Mouse (Mus musculus): ENCODE results near the gene Rgs5. TPM values are rescaled to one million over a fixed set of nuclear protein-coding genes. Genes with fewer than 3 reads are reported as not detected.

Gene Rgs5
- total RNA-seq (2021) (100 to 1,000 TPM; 286 to 305 TPM), polyA plus RNA-seq (2012; rRNA removed) (123 and 217 TPM in 2 replicates)
- long read RNA-seq, full-length matches to known transcripts: 272 of 310 reads
- long read RNA-seq, partial matches to known transcripts: 28 of 310 reads
- long read RNA-seq, other reads (novel, unspliced or antisense): 10 of 310 reads

- H3K36me3 ChIP-seq (ENCODE audit: control insufficient read depth, insufficient read depth, low read length): no peaks in the 10 kb centered on the region
- no peaks in the 10 kb centered on the region for H3K27me3 ChIP-seq (ENCODE audit: control insufficient read depth, insufficient read depth, low read length)
- no peak for TF ChIP-seq CTCF (IDR thresholded peaks at IDR 0.05)
- peak; percentile 74 for TF ChIP-seq POLR2A (IDR thresholded peaks at IDR 0.05; ENCODE audit: insufficient read depth, low read depth, low read length)
- no peaks in the 10 kb centered on the region for H3K4me1 ChIP-seq (ENCODE audit: control insufficient read depth, insufficient read depth, low read length)
- H3K9ac ChIP-seq (ENCODE audit: low read depth, low read length): peak within 1 kb of the TSS; percentile 55
- H3K27ac ChIP-seq: peak within 1 kb of the TSS; percentile 49
- no peak within 1 kb of the TSS; the same call in 1 of the 2 replicates for H3K4me3 ChIP-seq
- peak; percentile 35 to 60 for DNase-seq
- H3K79me2 ChIP-seq (replicated peaks; ENCODE audit: control insufficient read depth, insufficient read depth, low read length): no peaks in the 10 kb centered on the region
- intact Hi-C loops (cut with DNase I): loop anchor here (5.0 to 10.0 kb wide), 2 partner anchors 78 to 100 kb away; no protein-coding TSS in a partner anchor
- WGBS: 3% methylated on average over 8 of the region's 8 CpGs
Observed at GRCm38 (mm10) chr1:169655256-169655655, at the start of gene Rgs5. TSS of gene Rgs5 (plus strand) at chr1:169655501.

- no peak overlapping the region for H3K27ac ChIP-seq
- WGBS: 71% methylated on average over 3 of the region's 3 CpGs
- H3K4me3 ChIP-seq: no peak overlapping the region
- DNase-seq: no peak
- H3K9ac ChIP-seq (ENCODE audit: low read depth, low read length): no peak overlapping the region
- intact Hi-C loops (cut with DNase I): no loop called here
- no peaks in the 10 kb centered on the region for H3K79me2 ChIP-seq (replicated peaks; ENCODE audit: control insufficient read depth, insufficient read depth, low read length)
- no peak for TF ChIP-seq EP300 (IDR thresholded peaks at IDR 0.05; ENCODE audit: insufficient read depth, low read depth, low read length)
- TF ChIP-seq CTCF (IDR thresholded peaks at IDR 0.05): no peak
- no peak for TF ChIP-seq POLR2A (IDR thresholded peaks at IDR 0.05; ENCODE audit: insufficient read depth, low read depth, low read length)
- no peaks in the 10 kb centered on the region for H3K4me1 ChIP-seq (ENCODE audit: control insufficient read depth, insufficient read depth, low read length)
- H3K36me3 ChIP-seq (ENCODE audit: control insufficient read depth, insufficient read depth, low read length): no peaks in the 10 kb centered on the region
- no peaks in the 10 kb centered on the region for H3K27me3 ChIP-seq (ENCODE audit: control insufficient read depth, insufficient read depth, low read length)
Observed at GRCm38 (mm10) chr1:169606164-169606563, 49.1 kb upstream of the Rgs5 start.

- Histone ChIP-seq H3K9ac (ENCODE audit: low read depth, low read length) (no peak overlapping the region), H3K36me3 (ENCODE audit: control insufficient read depth, insufficient read depth, low read length) (no peaks in the 10 kb centered on the region), H3K27me3 (ENCODE audit: control insufficient read depth, insufficient read depth, low read length) (no peaks in the 10 kb centered on the region), H3K4me1 (ENCODE audit: control insufficient read depth, insufficient read depth, low read length) (no peaks in the 10 kb centered on the region), H3K4me3 (no peak overlapping the region), H3K79me2 (replicated peaks; ENCODE audit: control insufficient read depth, insufficient read depth, low read length) (no peaks in the 10 kb centered on the region), H3K27ac (no peak overlapping the region)
- WGBS: 64% methylated on average over 7 of the region's 7 CpGs
- intact Hi-C loops (cut with DNase I): no loop called here
- DNase-seq: no peak
- TF ChIP-seq CTCF (IDR thresholded peaks at IDR 0.05) (no peak), POLR2A (IDR thresholded peaks at IDR 0.05; ENCODE audit: insufficient read depth, low read depth, low read length) (no peak), EP300 (IDR thresholded peaks at IDR 0.05; ENCODE audit: insufficient read depth, low read depth, low read length) (no peak)
Observed at GRCm38 (mm10) chr1:169629738-169630137, 25.6 kb upstream of the Rgs5 start.

GRCm38 (mm10) chr1:169637251-169637750 is 18.0 kb upstream of the Rgs5 start:
- Histone ChIP-seq H3K9ac (ENCODE audit: low read depth, low read length) (no peak overlapping the region), H3K27ac (peak overlapping the region; percentile 48), H3K36me3 (ENCODE audit: control insufficient read depth, insufficient read depth, low read length) (no peaks in the 10 kb centered on the region), H3K4me1 (ENCODE audit: control insufficient read depth, insufficient read depth, low read length) (no peaks in the 10 kb centered on the region), H3K79me2 (replicated peaks; ENCODE audit: control insufficient read depth, insufficient read depth, low read length) (no peaks in the 10 kb centered on the region), H3K27me3 (ENCODE audit: control insufficient read depth, insufficient read depth, low read length) (no peaks in the 10 kb centered on the region), H3K4me3 (no peak overlapping the region)
- WGBS: 65% methylated on average over 14 of the region's 14 CpGs
- intact Hi-C loops (cut with DNase I): no loop called here
- no peak for TF ChIP-seq POLR2A (IDR thresholded peaks at IDR 0.05; ENCODE audit: insufficient read depth, low read depth, low read length)
- TF ChIP-seq EP300 (IDR thresholded peaks at IDR 0.05; ENCODE audit: insufficient read depth, low read depth, low read length): peak; percentile 38; the same call in 1 of the 2 replicates
- TF ChIP-seq CTCF (IDR thresholded peaks at IDR 0.05): no peak
- peak; percentile 25 to 29 for DNase-seq

- no peak overlapping the region for H3K4me3 ChIP-seq
Observed at GRCm38 (mm10) chr1:169644884-169645653, 10.2 kb upstream of the Rgs5 start.

GRCm38 (mm10) chr1:169659479-169659878 is 4.2 kb downstream of the Rgs5 start:
- Histone ChIP-seq H3K4me1 (ENCODE audit: control insufficient read depth, insufficient read depth, low read length) (no peaks in the 10 kb centered on the region), H3K27ac (peak overlapping the region; percentile 26), H3K36me3 (ENCODE audit: control insufficient read depth, insufficient read depth, low read length) (no peaks in the 10 kb centered on the region), H3K9ac (ENCODE audit: low read depth, low read length) (no peak overlapping the region), H3K79me2 (replicated peaks; ENCODE audit: control insufficient read depth, insufficient read depth, low read length) (no peaks in the 10 kb centered on the region), H3K27me3 (ENCODE audit: control insufficient read depth, insufficient read depth, low read length) (no peaks in the 10 kb centered on the region), H3K4me3 (peak overlapping the region; percentile 7; the same call in 1 of the 2 replicates)
- 5% methylated on average over 4 of the region's 4 CpGs for WGBS
- no peak for DNase-seq
- intact Hi-C loops (cut with DNase I): loop anchor here (5.0 to 10.0 kb wide), 2 partner anchors 82 to 105 kb away; no protein-coding TSS in a partner anchor
- TF ChIP-seq EP300 (IDR thresholded peaks at IDR 0.05; ENCODE audit: insufficient read depth, low read depth, low read length) (no peak), POLR2A (IDR thresholded peaks at IDR 0.05; ENCODE audit: insufficient read depth, low read depth, low read length) (no peak), CTCF (IDR thresholded peaks at IDR 0.05) (no peak)

More at GRCm38 (mm10) chr1:169644884-169645653, 10.2 kb upstream of the Rgs5 start:
- Histone ChIP-seq H3K4me1 (ENCODE audit: control insufficient read depth, insufficient read depth, low read length) (no peaks in the 10 kb centered on the region), H3K79me2 (replicated peaks; ENCODE audit: control insufficient read depth, insufficient read depth, low read length) (no peaks in the 10 kb centered on the region), H3K9ac (ENCODE audit: low read depth, low read length) (no peak overlapping the region), H3K27ac (no peak overlapping the region), H3K27me3 (ENCODE audit: control insufficient read depth, insufficient read depth, low read length) (no peaks in the 10 kb centered on the region), H3K36me3 (ENCODE audit: control insufficient read depth, insufficient read depth, low read length) (no peaks in the 10 kb centered on the region)
- TF ChIP-seq CTCF (IDR thresholded peaks at IDR 0.05) (no peak), EP300 (IDR thresholded peaks at IDR 0.05; ENCODE audit: insufficient read depth, low read depth, low read length) (no peak), POLR2A (IDR thresholded peaks at IDR 0.05; ENCODE audit: insufficient read depth, low read depth, low read length) (no peak)
- 62% methylated on average over 5 of the region's 7 CpGs for WGBS
- intact Hi-C loops (cut with DNase I): no loop called here
- DNase-seq: no peak
